Mouse (Mus musculus): ENCODE data around the gene Abhd6. TPM values are rescaled to one million over a fixed set of nuclear protein-coding genes. Genes with fewer than 3 reads are reported as not detected.

The Abhd6 gene
- total RNA-seq, 1 experiment: 11.7 TPM

DNA sequence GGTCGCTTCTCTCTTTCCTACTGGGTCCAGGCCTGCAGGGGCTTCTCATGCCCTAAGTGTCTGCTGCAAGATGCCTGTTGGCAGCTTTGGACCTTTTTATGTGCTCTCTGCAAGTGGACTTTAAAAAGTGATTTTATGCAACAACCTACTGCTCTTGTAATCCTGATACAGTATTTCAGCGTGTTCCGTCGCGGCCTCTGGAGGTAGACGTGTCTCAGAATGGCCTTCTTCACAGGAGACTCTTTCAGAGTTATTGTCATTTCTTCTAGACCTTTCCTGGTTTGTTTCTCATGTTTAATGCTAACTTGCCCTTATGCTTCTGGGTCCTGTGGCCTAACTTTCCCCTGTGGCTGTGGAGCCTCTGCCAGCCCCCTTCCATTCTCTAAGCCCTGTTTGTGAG lies 13.1 kb downstream of the Abhd6 start:
- Histone ChIP-seq H3K27ac (ENCODE audit: insufficient read depth, low read depth, low read length, poor library complexity, severe bottlenecking) (no peak overlapping the region), H3K9ac (ENCODE audit: insufficient read depth, low read depth, low read length, poor library complexity, severe bottlenecking) (no peak overlapping the region), H3K9me3 (ENCODE audit: control insufficient read depth, insufficient read depth, low read depth, low read length) (no peaks in the 10 kb centered on the region), H3K36me3 (ENCODE audit: control insufficient read depth, insufficient read depth, low read length, poor library complexity, severe bottlenecking) (no peaks in the 10 kb centered on the region), H3K4me3 (ENCODE audit: insufficient read depth in 1 of 2, low read depth in 1 of 2, low read length in 2 of 2, poor library complexity in 1 of 2, severe bottlenecking in 1 of 2) (no peak overlapping the region), H3K4me1 (ENCODE audit: control insufficient read depth in 2 of 2, insufficient read depth in 2 of 2, low read length in 2 of 2, poor library complexity in 1 of 2) (no peaks in the 10 kb centered on the region)
- no peak for TF ChIP-seq HCFC1 (IDR thresholded peaks at IDR 0.05; ENCODE audit: borderline replicate concordance, insufficient read depth, low read length)
- no peak for TF ChIP-seq ZNF384 (IDR thresholded peaks at IDR 0.05; ENCODE audit: low read depth, low read length)
- no peak for TF ChIP-seq CHD2 (IDR thresholded peaks at IDR 0.05; ENCODE audit: low read depth, low read length)
- no peak for TF ChIP-seq ZC3H11A (IDR thresholded peaks at IDR 0.05; ENCODE audit: borderline replicate concordance, low read depth, low read length)
- TF ChIP-seq MAFK (IDR thresholded peaks at IDR 0.05; ENCODE audit: insufficient read depth, low read depth, low read length): no peak
- no peak for DNase-seq (ENCODE audit: low read depth, low spot score)
- in situ Hi-C loops (cut with MboI; ENCODE audit: low sequenced_read_pairs in 2 of 2, unreplicated experiment in 2 of 2): no loop called here

DNA sequence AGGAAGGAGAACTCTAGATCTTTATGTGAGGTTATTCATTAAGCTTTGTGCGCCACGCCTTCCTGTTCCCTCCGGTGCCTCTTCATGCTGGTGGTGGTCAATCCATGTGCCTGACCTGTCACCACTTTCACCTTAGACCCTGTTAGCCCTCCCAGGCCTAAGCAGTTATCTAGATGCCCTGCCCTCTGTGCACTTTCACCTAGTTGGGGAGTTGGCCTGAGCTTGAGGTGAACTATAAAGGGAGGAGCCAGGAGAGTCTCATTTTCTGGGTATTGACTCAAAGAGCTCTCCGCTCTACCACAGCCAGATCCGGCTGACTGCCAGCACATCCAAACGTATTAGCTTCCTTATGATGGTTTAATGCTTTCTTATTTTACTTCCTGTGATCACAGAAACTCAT lies 13.6 kb downstream of the Abhd6 start:
- no peak for DNase-seq (ENCODE audit: low read depth, low spot score)
- Histone ChIP-seq H3K27ac (ENCODE audit: insufficient read depth, low read depth, low read length, poor library complexity, severe bottlenecking) (no peak overlapping the region), H3K4me3 (ENCODE audit: insufficient read depth in 1 of 2, low read depth in 1 of 2, low read length in 2 of 2, poor library complexity in 1 of 2, severe bottlenecking in 1 of 2) (no peak overlapping the region), H3K4me1 (ENCODE audit: control insufficient read depth in 2 of 2, insufficient read depth in 2 of 2, low read length in 2 of 2, poor library complexity in 1 of 2) (no peaks in the 10 kb centered on the region), H3K9ac (ENCODE audit: insufficient read depth, low read depth, low read length, poor library complexity, severe bottlenecking) (no peak overlapping the region), H3K36me3 (ENCODE audit: control insufficient read depth, insufficient read depth, low read length, poor library complexity, severe bottlenecking) (no peaks in the 10 kb centered on the region), H3K9me3 (ENCODE audit: control insufficient read depth, insufficient read depth, low read depth, low read length) (no peaks in the 10 kb centered on the region)
- in situ Hi-C loops (cut with MboI; ENCODE audit: low sequenced_read_pairs in 2 of 2, unreplicated experiment in 2 of 2): no loop called here
- no peak for TF ChIP-seq MAFK (IDR thresholded peaks at IDR 0.05; ENCODE audit: insufficient read depth, low read depth, low read length)
- TF ChIP-seq CHD2 (IDR thresholded peaks at IDR 0.05; ENCODE audit: low read depth, low read length): no peak
- no peak for TF ChIP-seq HCFC1 (IDR thresholded peaks at IDR 0.05; ENCODE audit: borderline replicate concordance, insufficient read depth, low read length)
- no peak for TF ChIP-seq ZC3H11A (IDR thresholded peaks at IDR 0.05; ENCODE audit: borderline replicate concordance, low read depth, low read length)
- no peak for TF ChIP-seq ZNF384 (IDR thresholded peaks at IDR 0.05; ENCODE audit: low read depth, low read length)

GRCm38 (mm10) chr14:8016951-8017350 lies 14.2 kb downstream of the Abhd6 start:
- in situ Hi-C loops (cut with MboI; ENCODE audit: low sequenced_read_pairs in 2 of 2, unreplicated experiment in 2 of 2): no loop called here
- Histone ChIP-seq H3K36me3 (ENCODE audit: control insufficient read depth, insufficient read depth, low read length, poor library complexity, severe bottlenecking) (no peaks in the 10 kb centered on the region), H3K27ac (ENCODE audit: insufficient read depth, low read depth, low read length, poor library complexity, severe bottlenecking) (no peak overlapping the region), H3K4me3 (ENCODE audit: insufficient read depth in 1 of 2, low read depth in 1 of 2, low read length in 2 of 2, poor library complexity in 1 of 2, severe bottlenecking in 1 of 2) (no peak overlapping the region), H3K9ac (ENCODE audit: insufficient read depth, low read depth, low read length, poor library complexity, severe bottlenecking) (no peak overlapping the region), H3K9me3 (ENCODE audit: control insufficient read depth, insufficient read depth, low read depth, low read length) (no peaks in the 10 kb centered on the region), H3K4me1 (ENCODE audit: control insufficient read depth in 2 of 2, insufficient read depth in 2 of 2, low read length in 2 of 2, poor library complexity in 1 of 2) (no peaks in the 10 kb centered on the region)
- TF ChIP-seq CHD2 (IDR thresholded peaks at IDR 0.05; ENCODE audit: low read depth, low read length) (no peak), ZNF384 (IDR thresholded peaks at IDR 0.05; ENCODE audit: low read depth, low read length) (no peak), HCFC1 (IDR thresholded peaks at IDR 0.05; ENCODE audit: borderline replicate concordance, insufficient read depth, low read length) (no peak), MAFK (IDR thresholded peaks at IDR 0.05; ENCODE audit: insufficient read depth, low read depth, low read length) (no peak), ZC3H11A (IDR thresholded peaks at IDR 0.05; ENCODE audit: borderline replicate concordance, low read depth, low read length) (no peak)
- no peak for DNase-seq (ENCODE audit: low read depth, low spot score)

GRCm38 (mm10) chr14:8020011-8020410 lies 17.3 kb downstream of the Abhd6 start:
- Histone ChIP-seq H3K9ac (ENCODE audit: insufficient read depth, low read depth, low read length, poor library complexity, severe bottlenecking) (no peak overlapping the region), H3K4me3 (ENCODE audit: insufficient read depth in 1 of 2, low read depth in 1 of 2, low read length in 2 of 2, poor library complexity in 1 of 2, severe bottlenecking in 1 of 2) (no peak overlapping the region), H3K4me1 (ENCODE audit: control insufficient read depth in 2 of 2, insufficient read depth in 2 of 2, low read length in 2 of 2, poor library complexity in 1 of 2) (no peaks in the 10 kb centered on the region), H3K27ac (ENCODE audit: insufficient read depth, low read depth, low read length, poor library complexity, severe bottlenecking) (no peak overlapping the region), H3K9me3 (ENCODE audit: control insufficient read depth, insufficient read depth, low read depth, low read length) (no peaks in the 10 kb centered on the region), H3K36me3 (ENCODE audit: control insufficient read depth, insufficient read depth, low read length, poor library complexity, severe bottlenecking) (no peaks in the 10 kb centered on the region)
- TF ChIP-seq ZC3H11A (IDR thresholded peaks at IDR 0.05; ENCODE audit: borderline replicate concordance, low read depth, low read length) (no peak), CHD2 (IDR thresholded peaks at IDR 0.05; ENCODE audit: low read depth, low read length) (no peak), HCFC1 (IDR thresholded peaks at IDR 0.05; ENCODE audit: borderline replicate concordance, insufficient read depth, low read length) (no peak), MAFK (IDR thresholded peaks at IDR 0.05; ENCODE audit: insufficient read depth, low read depth, low read length) (no peak), ZNF384 (IDR thresholded peaks at IDR 0.05; ENCODE audit: low read depth, low read length) (no peak)
- in situ Hi-C loops (cut with MboI; ENCODE audit: low sequenced_read_pairs in 2 of 2, unreplicated experiment in 2 of 2): no loop called here
- no peak for DNase-seq (ENCODE audit: low read depth, low spot score)

GRCm38 (mm10) chr14:8020546-8020945 lies 17.8 kb downstream of the Abhd6 start:
- Histone ChIP-seq H3K27ac (ENCODE audit: insufficient read depth, low read depth, low read length, poor library complexity, severe bottlenecking) (no peak overlapping the region), H3K36me3 (ENCODE audit: control insufficient read depth, insufficient read depth, low read length, poor library complexity, severe bottlenecking) (no peaks in the 10 kb centered on the region), H3K9ac (ENCODE audit: insufficient read depth, low read depth, low read length, poor library complexity, severe bottlenecking) (no peak overlapping the region), H3K9me3 (ENCODE audit: control insufficient read depth, insufficient read depth, low read depth, low read length) (no peaks in the 10 kb centered on the region), H3K4me3 (ENCODE audit: insufficient read depth in 1 of 2, low read depth in 1 of 2, low read length in 2 of 2, poor library complexity in 1 of 2, severe bottlenecking in 1 of 2) (no peak overlapping the region), H3K4me1 (ENCODE audit: control insufficient read depth in 2 of 2, insufficient read depth in 2 of 2, low read length in 2 of 2, poor library complexity in 1 of 2) (no peaks in the 10 kb centered on the region)
- in situ Hi-C loops (cut with MboI; ENCODE audit: low sequenced_read_pairs in 2 of 2, unreplicated experiment in 2 of 2): no loop called here
- no peak for DNase-seq (ENCODE audit: low read depth, low spot score)
- TF ChIP-seq HCFC1 (IDR thresholded peaks at IDR 0.05; ENCODE audit: borderline replicate concordance, insufficient read depth, low read length): no peak
- TF ChIP-seq ZNF384 (IDR thresholded peaks at IDR 0.05; ENCODE audit: low read depth, low read length): no peak
- TF ChIP-seq CHD2 (IDR thresholded peaks at IDR 0.05; ENCODE audit: low read depth, low read length): no peak
- no peak for TF ChIP-seq MAFK (IDR thresholded peaks at IDR 0.05; ENCODE audit: insufficient read depth, low read depth, low read length)
- TF ChIP-seq ZC3H11A (IDR thresholded peaks at IDR 0.05; ENCODE audit: borderline replicate concordance, low read depth, low read length): no peak

Data from ES-E14 (cell line).